Mouse (Mus musculus): ENCODE measurements around the gene Rft1.

Gene Rft1

GRCm38 (mm10) chr14:30731896-30732295 lies 77.7 kb downstream of the Rft1 start:
- no peak for DNase-seq (ENCODE audit: low read depth, low spot score)

- no peak for DNase-seq (ENCODE audit: low read depth, low spot score)
Measured at GRCm38 (mm10) chr14:30734665-30735064, 80.5 kb downstream of the Rft1 start.

GRCm38 (mm10) chr14:30735810-30736209 lies 81.7 kb downstream of the Rft1 start:
- DNase-seq (ENCODE audit: low read depth, low spot score) = no peak

GRCm38 (mm10) chr14:30736413-30736812 lies 82.3 kb downstream of the Rft1 start:
- no peak for DNase-seq (ENCODE audit: low read depth, low spot score)

Data from c-Kit-negative CD71-positive TER-119-positive erythroid progenitor cells, embryonic 14.5 days (primary cell).